Mouse (Mus musculus): ENCODE measurements at regions not wholly inside any gene's neighbourhood (a gene's known extent, or its start where the extent isn't known, plus 50 kb on each side); places are given as distances from the start of the nearest gene placed in this dataset.

DNA sequence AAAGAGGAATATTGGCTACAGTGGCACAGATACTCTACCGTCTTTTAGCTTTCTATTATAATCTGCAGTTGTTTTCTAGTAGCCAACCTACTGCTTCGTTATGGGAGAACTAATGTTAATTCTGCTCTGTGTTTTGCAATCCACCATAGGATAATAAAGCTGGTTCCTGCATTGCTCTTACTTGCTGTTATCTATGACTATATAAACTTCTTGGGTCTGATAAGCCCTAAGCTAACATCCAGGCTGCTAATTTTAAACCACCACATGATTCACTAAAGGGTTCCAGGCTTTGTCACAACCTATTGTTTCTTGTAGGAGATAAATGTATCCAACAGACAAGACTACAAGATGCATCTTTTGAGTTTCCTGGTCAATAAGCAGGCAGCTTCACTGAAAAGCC is 173.5 kb upstream of the Aga start:
- DNase-seq (ENCODE audit: low spot score in 2 of 2): no peak

- no peak for DNase-seq (ENCODE audit: low spot score in 2 of 2)
Observed at GRCm38 (mm10) chr8:53368640-53369039, 142.9 kb upstream of the Aga start.

DNA sequence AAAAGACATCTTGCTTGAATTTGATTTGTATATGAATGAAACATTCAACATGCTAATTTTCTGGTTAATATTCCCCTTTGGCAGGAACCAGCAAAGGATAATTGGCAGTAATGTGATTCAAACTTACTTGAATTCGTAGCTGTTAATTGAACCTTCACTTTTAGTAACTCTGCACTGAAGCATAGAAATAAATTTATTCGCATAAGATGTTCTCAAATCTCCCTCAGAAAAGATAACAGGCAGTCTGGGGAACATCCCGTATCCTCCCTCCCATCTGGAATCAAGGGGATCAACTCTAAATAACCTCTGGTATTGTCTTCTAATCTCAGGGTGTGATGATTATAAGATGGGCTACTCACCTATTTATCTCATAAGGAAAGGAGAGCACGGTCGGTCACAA is 138.1 kb upstream of the Aga start:
- DNase-seq (ENCODE audit: low spot score in 2 of 2): no peak

DNA sequence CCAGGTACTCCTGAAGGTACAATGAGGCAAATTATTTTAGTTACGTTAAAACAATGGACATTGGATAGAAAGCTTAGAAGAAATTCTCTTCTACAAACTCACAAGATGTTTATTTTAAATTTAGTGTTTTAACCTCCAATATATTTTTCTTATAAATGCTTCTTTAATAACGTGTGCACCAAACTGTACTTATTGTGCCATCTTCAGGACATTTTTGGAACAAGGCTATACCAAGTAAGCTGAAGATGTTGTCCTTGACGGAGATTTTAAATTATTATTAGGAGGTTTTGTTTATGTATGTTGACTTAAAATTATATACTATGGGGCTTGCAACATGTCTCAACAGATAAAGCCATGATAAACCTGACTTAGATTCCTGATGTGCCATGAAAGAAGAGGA is 99.4 kb upstream of the Aga start:
- peak in 1 of 2 experiments; percentile 1 for DNase-seq (ENCODE audit: low spot score in 2 of 2)

DNA sequence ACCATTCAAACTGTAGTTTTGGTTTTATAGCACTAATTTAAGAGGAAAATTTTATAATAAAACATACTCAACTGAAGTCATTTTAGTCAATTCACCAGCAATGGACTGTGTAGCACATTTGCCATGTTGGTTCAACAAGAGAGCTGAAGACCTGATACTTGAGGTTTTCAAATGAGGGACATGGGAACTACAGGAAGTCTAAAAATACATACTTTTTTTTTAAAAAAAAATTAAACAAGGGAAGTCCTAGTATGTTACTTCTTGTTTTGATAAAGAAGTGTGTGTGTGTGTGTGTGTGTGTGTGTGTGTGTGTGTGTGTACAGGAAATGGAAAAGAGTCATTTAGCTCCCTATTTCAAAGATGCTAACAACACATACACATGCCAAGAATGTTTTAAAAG is 77.3 kb upstream of the Aga start:
- no peak for DNase-seq (ENCODE audit: low spot score in 2 of 2)

DNA sequence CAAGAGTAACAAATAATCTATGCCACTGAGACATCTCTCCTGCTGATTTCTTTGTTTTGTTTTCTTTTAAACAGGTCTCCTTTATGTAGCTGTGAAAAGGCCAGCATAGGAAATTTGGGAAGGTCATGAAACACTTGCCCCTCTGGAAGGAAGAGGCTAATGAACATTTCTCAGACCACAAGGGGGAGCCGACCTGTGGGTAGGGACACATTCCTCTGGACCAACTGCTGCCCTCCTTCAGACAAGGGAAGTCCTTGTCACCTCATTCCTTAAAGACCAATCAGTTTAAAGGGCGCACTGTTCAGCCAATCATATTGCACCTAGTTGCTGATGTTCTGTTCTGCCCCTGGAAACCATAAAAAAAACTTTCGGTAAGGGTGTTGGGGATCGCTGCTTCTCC is 75.8 kb upstream of the Aga start:
- DNase-seq (ENCODE audit: low spot score in 2 of 2): no peak

- DNase-seq (ENCODE audit: low spot score in 2 of 2): no peak
Observed at GRCm38 (mm10) chr8:53446748-53447355, 64.7 kb upstream of the Aga start.

All from left cerebral cortex, adult 9 months (tissue).